8 mouse cellular contexts compared by ENCODE assay signal in the genomic region with DNA sequence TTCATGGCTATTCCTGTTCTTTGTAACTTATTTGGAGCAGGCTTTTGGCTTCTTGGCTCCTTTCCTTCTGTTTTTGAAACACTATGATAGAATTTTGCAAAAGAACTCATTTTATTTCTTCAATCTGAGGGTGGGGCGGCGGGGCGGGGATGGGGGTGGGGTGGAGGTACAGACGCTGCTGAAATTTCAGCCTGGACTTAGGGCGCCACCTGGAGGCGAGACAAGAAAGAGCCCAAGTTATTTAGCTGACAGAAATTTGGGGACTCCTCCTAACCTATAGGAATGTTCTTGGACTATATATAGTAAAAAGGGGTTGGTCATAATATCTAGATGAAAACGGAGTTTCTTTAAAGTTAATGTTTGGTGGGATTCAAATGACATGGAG. TPM values are rescaled to one million over a fixed set of nuclear protein-coding genes. Genes with fewer than 3 reads are reported as not detected.
DNase-seq lines count a peak whose midpoint lies in the region; ATAC-seq and TF ChIP-seq lines count a peak whose summit lies in the region.

No protein-coding gene starts in this region.

- H3K36me3 ChIP-seq in forebrain, embryonic 14.5 days (ENCODE audit: control insufficient read depth, insufficient read depth, low read length): no peaks in the 10 kb centered on the region
- H3K36me3 ChIP-seq in hindbrain, embryonic 15.5 days: no peaks in the 10 kb centered on the region
- no peaks in the 10 kb centered on the region for H3K36me3 ChIP-seq in small intestine, adult 2 months (ENCODE audit: control insufficient read depth, insufficient read depth, low read length)

- no peaks in the 10 kb centered on the region for H3K4me1 ChIP-seq in bone marrow, adult 2 months (ENCODE audit: control insufficient read depth, insufficient read depth, low read length)
- H3K4me1 ChIP-seq in forebrain, embryonic 14.5 days (ENCODE audit: control insufficient read depth, insufficient read depth, low read length): no peaks in the 10 kb centered on the region
- no peaks in the 10 kb centered on the region for H3K4me1 ChIP-seq in hindbrain, embryonic 15.5 days (replicated peaks)
- H3K4me1 ChIP-seq in small intestine, adult 2 months (ENCODE audit: control insufficient read depth, insufficient read depth, insufficient read length, low read length): no peaks in the 10 kb centered on the region

- no peak for TF ChIP-seq POLR2A in bone marrow, adult 2 months (IDR thresholded peaks at IDR 0.05; ENCODE audit: borderline replicate concordance, control insufficient read depth, low read depth, low read length)
- no peak for TF ChIP-seq POLR2A in small intestine, adult 2 months (IDR thresholded peaks at IDR 0.05; ENCODE audit: low read depth, low read length)

- TF ChIP-seq CTCF in bone marrow, adult 2 months (IDR thresholded peaks at IDR 0.05; ENCODE audit: control insufficient read depth, insufficient read depth, low read length): peak; percentile 60
- peak; percentile 91 for TF ChIP-seq CTCF in left cerebral cortex, adult 2 months (IDR thresholded peaks at IDR 0.05)
- peak; percentile 70; the same call in 1 of the 2 replicates for TF ChIP-seq CTCF in small intestine, adult 2 months (IDR thresholded peaks at IDR 0.05; ENCODE audit: extremely low read depth, insufficient read length, insufficient replicate concordance, low read depth, low read length)

- intact Hi-C loops in left cerebral cortex, adult 2 months (cut with DNase I): loop anchor here (1.0 to 10.0 kb wide), 5 partner anchors 211 to 979 kb away; a partner anchor contains a TSS

- H3K27ac ChIP-seq in bone marrow, adult 2 months (ENCODE audit: control insufficient read depth, insufficient read depth, low read depth, low read length, poor library complexity): no peak overlapping the region
- H3K27ac ChIP-seq in forebrain, embryonic 14.5 days (ENCODE audit: low read depth, low read length): no peak overlapping the region
- no peak overlapping the region for H3K27ac ChIP-seq in hindbrain, embryonic 15.5 days (replicated peaks)
- no peak overlapping the region for H3K27ac ChIP-seq in left cerebral cortex, adult 2 months
- H3K27ac ChIP-seq in small intestine, adult 2 months (ENCODE audit: insufficient read depth, low read depth, low read length): no peak overlapping the region

- DNase-seq in MN1 (ENCODE audit: low spot score): peak; percentile 14
- peak; percentile 50 for DNase-seq in forebrain, embryonic 14.5 days (ENCODE audit: low spot score)
- peak; percentile 60 to 74 for DNase-seq in left cerebral cortex, adult 2 months (ENCODE audit: extremely low spot score in 1 of 2, low spot score in 2 of 2)

- H3K4me2 ChIP-seq in forebrain, embryonic 14.5 days (ENCODE audit: low read length): no peak overlapping the region
- peak overlapping the region; percentile 32 for H3K4me2 ChIP-seq in hindbrain, embryonic 15.5 days

- no peak overlapping the region for H3K4me3 ChIP-seq in bone marrow, adult 2 months (replicated peaks; ENCODE audit: control insufficient read depth, low read depth, low read length)
- no peak overlapping the region for H3K4me3 ChIP-seq in forebrain, embryonic 14.5 days (ENCODE audit: low read depth, low read length)
- H3K4me3 ChIP-seq in hindbrain, embryonic 15.5 days: no peak overlapping the region
- H3K4me3 ChIP-seq in left cerebral cortex, adult 2 months: no peak overlapping the region
- H3K4me3 ChIP-seq in small intestine, adult 2 months (ENCODE audit: low read depth, low read length): no peak overlapping the region

- H3K27me3 ChIP-seq in forebrain, embryonic 14.5 days (replicated peaks; ENCODE audit: control insufficient read depth, insufficient read depth, low read length): no peaks in the 10 kb centered on the region
- no peaks in the 10 kb centered on the region for H3K27me3 ChIP-seq in hindbrain, embryonic 15.5 days
- no peaks in the 10 kb centered on the region for H3K27me3 ChIP-seq in small intestine, adult 2 months (ENCODE audit: control insufficient read depth, insufficient read depth, low read length)

- no peak for ATAC-seq in forebrain, embryonic 14.5 days
- ATAC-seq in hindbrain, embryonic 15.5 days (ENCODE audit: low FRiP score, low read depth): no peak
- peak; percentile 59; the same call in 1 of the 2 replicates for ATAC-seq in megakaryocyte, adult 5-6 weeks (ENCODE audit: poor library complexity, severe bottlenecking)
- ATAC-seq in erythroid progenitor cell, adult 5-6 weeks (replicated peaks; ENCODE audit: low FRiP score, poor library complexity, severe bottlenecking): no peak

- WGBS in bone marrow, adult 2 months: 3% methylated on average over 7 of the region's 7 CpGs
- WGBS in forebrain, embryonic 14.5 days: 0% methylated on average over 7 of the region's 7 CpGs
- WGBS in hindbrain, embryonic 15.5 days: 2% methylated on average over 7 of the region's 7 CpGs
- 2% methylated on average over 7 of the region's 7 CpGs for WGBS in small intestine, adult 2 months

- H3K9ac ChIP-seq in forebrain, embryonic 14.5 days (ENCODE audit: low read length): no peak overlapping the region
- no peak overlapping the region for H3K9ac ChIP-seq in hindbrain, embryonic 15.5 days

- H3K9me3 ChIP-seq in forebrain, embryonic 14.5 days (replicated peaks; ENCODE audit: control insufficient read depth, low read length): no peaks in the 10 kb centered on the region
- no peaks in the 10 kb centered on the region for H3K9me3 ChIP-seq in hindbrain, embryonic 15.5 days

RNA-seq across cellular contexts. Expression of a gene that starts 14.0 kb away (rescaled TPM):
- not detected in 2 replicates for polyA plus RNA-seq in bone marrow, adult 2 months (2011; ENCODE audit: insufficient read depth, insufficient read length, low replicate concordance, missing spikeins)
- not detected in 2 replicates for polyA plus RNA-seq in forebrain, embryonic 14.5 days (2014; fragmentation: Nextera tagmentation; extraction: Ambion mirVana)
- not detected in 2 replicates for polyA plus RNA-seq in hindbrain, embryonic 15.5 days (2015; fragmentation: Nextera tagmentation; extraction: Ambion mirVana)
- total RNA-seq in left cerebral cortex, adult 2 months (2021): not detected
- total RNA-seq in megakaryocyte, adult 5-6 weeks (2015): not detected in 2 replicates
- not detected in 2 replicates for total RNA-seq in megakaryocyte, adult 5-6 weeks (2017)
- polyA plus RNA-seq in small intestine, adult 2 months (2012; rRNA removed): not detected in 2 replicates
- total RNA-seq in erythroid progenitor cell, adult 5-6 weeks (2015; ENCODE audit: low replicate concordance): not detected in 2 replicates
- total RNA-seq in erythroid progenitor cell, adult 5-6 weeks (2017; ENCODE audit: low replicate concordance): not detected in 2 replicates

RNA-seq across cellular contexts. Expression of a gene that starts 36.1 kb away (rescaled TPM):
- not detected in 2 replicates for polyA plus RNA-seq in bone marrow, adult 2 months (2011; ENCODE audit: insufficient read depth, insufficient read length, low replicate concordance, missing spikeins)
- not detected in 2 replicates for polyA plus RNA-seq in forebrain, embryonic 14.5 days (2014; fragmentation: Nextera tagmentation; extraction: Ambion mirVana)
- polyA plus RNA-seq in hindbrain, embryonic 15.5 days (2015; fragmentation: Nextera tagmentation; extraction: Ambion mirVana): not detected in 2 replicates
- total RNA-seq in left cerebral cortex, adult 2 months (2021): not detected
- not detected in 2 replicates for total RNA-seq in megakaryocyte, adult 5-6 weeks (2015)
- total RNA-seq in megakaryocyte, adult 5-6 weeks (2017): not detected in 2 replicates
- polyA plus RNA-seq in small intestine, adult 2 months (2012; rRNA removed): not detected in 2 replicates
- total RNA-seq in erythroid progenitor cell, adult 5-6 weeks (2015; ENCODE audit: low replicate concordance): not detected in 2 replicates
- not detected in 2 replicates for total RNA-seq in erythroid progenitor cell, adult 5-6 weeks (2017; ENCODE audit: low replicate concordance)

Comparison
In these comparisons a context has a peak if more than half of its experiments do, and no peak if none do; other contexts are left out.
1. DNase-seq: peak in every context shown above with its lines; median percentile 67 in left cerebral cortex, adult 2 months; 50 in forebrain, embryonic 14.5 days; 14 in MN1.